Comparison of ENCODE assay signal across 22 mouse cellular contexts in the genomic region with DNA sequence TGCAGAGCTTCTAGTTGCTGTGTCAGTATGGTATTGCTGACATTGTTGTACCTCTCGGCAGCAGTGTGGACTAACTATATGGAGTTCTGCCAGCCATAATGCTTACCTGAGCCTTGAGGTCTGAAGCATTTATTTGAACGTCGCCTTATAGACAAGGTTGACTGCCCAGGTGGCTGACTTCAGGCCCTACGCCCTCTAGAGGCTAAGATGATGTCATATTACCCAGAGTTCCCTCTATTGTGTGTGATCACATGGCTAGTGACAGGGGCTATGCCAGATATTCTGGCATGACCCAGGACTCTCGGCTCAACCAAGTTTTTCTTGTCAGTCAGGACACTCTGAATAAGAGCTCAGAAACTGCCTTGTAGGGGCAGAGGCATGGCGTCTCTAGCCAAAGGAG. TPM values are rescaled to one million over a fixed set of nuclear protein-coding genes. Genes with fewer than 3 reads are reported as not detected.
A peak's percentile ranks its signal among the peaks of the same experiment; 100 is the strongest.
DNase-seq lines count a peak whose midpoint lies in the region; ATAC-seq and TF ChIP-seq lines count a peak whose summit lies in the region.
"Had no signal": no experiment of that assay in that cellular context is flagged by ENCODE, and none has a peak within 500 bp of the region (broad histone marks: within the 10 kb centered on the region; RNA-seq: fewer than 3 reads in every experiment).

No protein-coding gene starts in this region.

- no peaks in the 10 kb centered on the region for H3K9me3 ChIP-seq in lung, embryonic 14.5 days (ENCODE audit: low read depth, low read length)
- H3K9me3 ChIP-seq in forebrain, embryonic 15.5 days, result no peaks in the 10 kb centered on the region
- H3K9me3 ChIP-seq in midbrain, embryonic 15.5 days, result no peaks in the 10 kb centered on the region
- H3K9me3 ChIP-seq: limb, embryonic 10.5 days; midbrain, embryonic 12.5 days; neural tube, embryonic 13.5 days had no signal

- WGBS in lung, embryonic 14.5 days, result 77% methylated on average over 6 of the region's 6 CpGs
- WGBS in forebrain, embryonic 15.5 days, result 73% methylated on average over 6 of the region's 6 CpGs
- WGBS in midbrain, embryonic 15.5 days, result 80% methylated on average over 6 of the region's 6 CpGs

- intact Hi-C loops in gastrocnemius, postnatal 14 days (cut with DNase I; ENCODE audit: low total_unique reads), result no loop called here

- H3K9ac ChIP-seq in lung, embryonic 14.5 days, result no peak overlapping the region
- no peak overlapping the region for H3K9ac ChIP-seq in forebrain, embryonic 15.5 days (replicated peaks)
- H3K9ac ChIP-seq in midbrain, embryonic 15.5 days, result no peak overlapping the region
- H3K9ac ChIP-seq: midbrain, embryonic 12.5 days; neural tube, embryonic 13.5 days had no signal

- no peaks in the 10 kb centered on the region for H3K27me3 ChIP-seq in lung, embryonic 14.5 days (ENCODE audit: insufficient read depth, low read length)
- no peaks in the 10 kb centered on the region for H3K27me3 ChIP-seq in forebrain, embryonic 15.5 days
- no peaks in the 10 kb centered on the region for H3K27me3 ChIP-seq in midbrain, embryonic 15.5 days (replicated peaks)
- H3K27me3 ChIP-seq: midbrain, embryonic 12.5 days; neural tube, embryonic 13.5 days had no signal

- 0 out of 2 replicates have a peak, but pooled peaks cover 3% of the 10 kb centered on the region for H3K4me1 ChIP-seq in lung, embryonic 14.5 days (ENCODE audit: insufficient read depth)
- peaks cover 92% of the 10 kb centered on the region for H3K4me1 ChIP-seq in forebrain, embryonic 15.5 days
- peaks cover 43% of the 10 kb centered on the region for H3K4me1 ChIP-seq in midbrain, embryonic 15.5 days

- TF ChIP-seq CTCF in lung, embryonic 14.5 days (IDR thresholded peaks at IDR 0.05; ENCODE audit: low read depth), result 0 out of 2 replicates have a peak, but pooled peaks have one; percentile 5

- H3K27ac ChIP-seq in lung, embryonic 14.5 days (ENCODE audit: low read depth), result no peak overlapping the region
- H3K27ac ChIP-seq in forebrain, embryonic 15.5 days (replicated peaks), result peak overlapping the region; percentile 91
- no peak overlapping the region for H3K27ac ChIP-seq in midbrain, embryonic 15.5 days
- H3K27ac ChIP-seq: gastrocnemius, adult 2 months; kidney, postnatal 0 days; neural tube, embryonic 13.5 days had no signal

- ATAC-seq in lung, embryonic 14.5 days (ENCODE audit: insufficient read depth), result no peak
- no peak for ATAC-seq in forebrain, embryonic 15.5 days (replicated peaks)
- ATAC-seq in midbrain, embryonic 15.5 days (replicated peaks), result no peak
- ATAC-seq: CD4-positive, CD25-positive, alpha-beta regulatory T cell, adult 4 months had no signal

- H3K36me3 ChIP-seq in lung, embryonic 14.5 days (ENCODE audit: insufficient read depth), result peaks cover 13% of the 10 kb centered on the region; the same call in 1 of the 2 replicates
- H3K36me3 ChIP-seq in forebrain, embryonic 15.5 days, result no peaks in the 10 kb centered on the region
- no peaks in the 10 kb centered on the region for H3K36me3 ChIP-seq in midbrain, embryonic 15.5 days (replicated peaks)
- H3K36me3 ChIP-seq: limb, embryonic 10.5 days; neural tube, embryonic 13.5 days had no signal

- H3K4me3 ChIP-seq in lung, embryonic 14.5 days (ENCODE audit: low read depth, low read length), result no peak overlapping the region
- H3K4me3 ChIP-seq in forebrain, embryonic 15.5 days, result no peak overlapping the region
- H3K4me3 ChIP-seq in midbrain, embryonic 15.5 days, result no peak overlapping the region
- H3K4me3 ChIP-seq: gastrocnemius, adult 2 months; limb, embryonic 10.5 days; midbrain, embryonic 12.5 days; neural tube, embryonic 13.5 days had no signal

- no peak for DNase-seq in lung, embryonic 14.5 days
- DNase-seq in lung, postnatal 4 days, result no peak
- peak; percentile 36 for DNase-seq in MN1 (ENCODE audit: low spot score)
- no peak for DNase-seq in gastrocnemius, postnatal 14 days
- no peak for DNase-seq in spleen, postnatal 36 days (ENCODE audit: low spot score in 2 of 2)
- DNase-seq: adrenal gland, adult 2 months; cerebellum, adult 8-10 months; gastrocnemius, adult 2 months; heart, postnatal 36 days; kidney, adult 18-20 months; layer of hippocampus, adult 9-11 months; lung, adult 2 months; right cerebral cortex, postnatal 25 days had no signal

- no peak overlapping the region for H3K4me2 ChIP-seq in lung, embryonic 14.5 days
- no peak overlapping the region for H3K4me2 ChIP-seq in forebrain, embryonic 15.5 days (replicated peaks)
- no peak overlapping the region for H3K4me2 ChIP-seq in midbrain, embryonic 15.5 days
- H3K4me2 ChIP-seq: midbrain, embryonic 12.5 days; neural tube, embryonic 13.5 days had no signal

RNA-seq across cellular contexts. Expression of a gene that starts 52.6 kb away (rescaled TPM):
- 24.4 and 25.4 TPM in 2 replicates for polyA plus RNA-seq in lung, embryonic 14.5 days (2014; fragmentation: Nextera tagmentation; extraction: Ambion mirVana)
- 20.3 and 22.4 TPM in 2 replicates for polyA plus RNA-seq in forebrain, embryonic 15.5 days (2015; fragmentation: Nextera tagmentation; extraction: Ambion mirVana)
- polyA plus RNA-seq in midbrain, embryonic 15.5 days (2015; fragmentation: Nextera tagmentation; extraction: Ambion mirVana), result 14.2 and 14.5 TPM in 2 replicates
- total RNA-seq in gastrocnemius, postnatal 14 days (2021), result 10 to 100 TPM; 48.0 to 56.4 TPM

RNA-seq across cellular contexts. Expression of a gene that starts 57.1 kb away (rescaled TPM):
- not detected in 2 replicates for polyA plus RNA-seq in lung, embryonic 14.5 days (2014; fragmentation: Nextera tagmentation; extraction: Ambion mirVana)
- polyA plus RNA-seq in forebrain, embryonic 15.5 days (2015; fragmentation: Nextera tagmentation; extraction: Ambion mirVana), result not detected in 2 replicates
- 0.08 TPM in 1 of 2 replicates, not detected in the other for polyA plus RNA-seq in midbrain, embryonic 15.5 days (2015; fragmentation: Nextera tagmentation; extraction: Ambion mirVana)
- not detected for total RNA-seq in gastrocnemius, postnatal 14 days (2021)
- total RNA-seq: adrenal gland, adult 2 months; gastrocnemius, adult 2 months; liver, adult 2 months had no signal
- polyA plus RNA-seq: heart, embryonic 14.5 days; kidney, postnatal 0 days; neural tube, embryonic 13.5 days had no signal
